Mouse (Mus musculus) embryonic facial prominence, embryonic 12.5 days (tissue): ENCODE results near the gene Gm10447. TPM values are rescaled to one million over a fixed set of nuclear protein-coding genes. Genes with fewer than 3 reads are reported as not detected.

ENCODE experiments used
- ATAC-seq: fragments of 200-750 bp; cut with Nextera tagmentation; 2 replicates; pipeline ENCODE4 v1.8.0; 2017; ENCODE audit not compliant: insufficient number of reproducible peaks, insufficient read depth, low FRiP score, low TSS enrichment
- H3K27ac ChIP-seq: fragments of 300-500 bp; sonication (generic); 2 replicates; pipeline ENCODE4 v1.5.1; 2016; ENCODE audit warnings: mild to moderate bottlenecking
- H3K27me3 ChIP-seq: fragments of 300-500 bp; sonication (generic); 2 replicates; pipeline ENCODE4 v1.6.1; 2016; ENCODE audit warnings: mild to moderate bottlenecking, moderate library complexity
- H3K36me3 ChIP-seq: fragments of 300-500 bp; sonication (generic); 2 replicates; pipeline ENCODE4 v1.6.1; 2016; ENCODE audit warnings: mild to moderate bottlenecking
- H3K4me1 ChIP-seq: fragments of 300-500 bp; sonication (generic); 2 replicates; pipeline ENCODE4 v1.6.1; 2016
- H3K4me2 ChIP-seq: fragments of 300-500 bp; sonication (generic); replicated peaks from 2 replicates; pipeline ENCODE4 v1.6.1; 2016; ENCODE audit warnings: mild to moderate bottlenecking, moderate library complexity
- H3K4me3 ChIP-seq: fragments of 300-500 bp; sonication (generic); 2 replicates; pipeline ENCODE4 v1.5.1; 2016; ENCODE audit warnings: mild to moderate bottlenecking
- H3K9ac ChIP-seq: fragments of 300-500 bp; sonication (generic); 2 replicates; pipeline ENCODE4 v1.6.1; 2016; ENCODE audit warnings: mild to moderate bottlenecking, moderate library complexity
- H3K9me3 ChIP-seq: fragments of 300-500 bp; sonication (generic); 2 replicates; pipeline ENCODE4 v1.6.1; 2016; ENCODE audit warnings: mild to moderate bottlenecking, moderate library complexity
- WGBS: fragments of 180-500 bp; shearing (Covaris S2); methylation state at CpG from one replicate; pipeline ENCODE4 v1.1.7; 2016; 5-methylcytosine and 5-hydroxymethylcytosine counted together
- polyA plus RNA-seq: library from polyadenylated mRNA; unstranded; fragments of >200 nt; fragmentation: Nextera tagmentation; extraction: Ambion mirVana; gene quantifications from 2 replicates; pipeline ENCODE4 v1.2.1, GENCODE M21; 2016

Gm10447 gene
- polyA plus RNA-seq, 1 experiment from 2014 or later: 0.27 TPM

GRCm38 (mm10) chr11:53475620-53476019 lies 18.7 kb upstream of the Gm10447 start:
- H3K4me2 ChIP-seq: 0 out of 2 replicates have a peak overlapping the region, but pooled peaks have one; percentile 7
- 21% methylated on average over 8 of the region's 8 CpGs for WGBS
- no peak overlapping the region for H3K9ac ChIP-seq
- H3K27me3 ChIP-seq: peaks cover 69% of the 10 kb centered on the region
- no peak overlapping the region for H3K4me3 ChIP-seq
- H3K27ac ChIP-seq: no peak overlapping the region
- no peak for ATAC-seq
- no peaks in the 10 kb centered on the region for H3K36me3 ChIP-seq
- peaks cover 31% of the 10 kb centered on the region for H3K4me1 ChIP-seq
- no peaks in the 10 kb centered on the region for H3K9me3 ChIP-seq

GRCm38 (mm10) chr11:53472709-53473108 lies 15.8 kb upstream of the Gm10447 start:
- no peak overlapping the region for H3K27ac ChIP-seq
- H3K4me1 ChIP-seq: peaks cover 20% of the 10 kb centered on the region
- no peaks in the 10 kb centered on the region for H3K9me3 ChIP-seq
- H3K9ac ChIP-seq: no peak overlapping the region
- WGBS: 75% methylated on average over 3 of the region's 3 CpGs
- no peak overlapping the region for H3K4me3 ChIP-seq
- ATAC-seq: no peak
- H3K27me3 ChIP-seq: peaks cover 57% of the 10 kb centered on the region
- H3K4me2 ChIP-seq: no peak overlapping the region
- H3K36me3 ChIP-seq: no peaks in the 10 kb centered on the region

DNA sequence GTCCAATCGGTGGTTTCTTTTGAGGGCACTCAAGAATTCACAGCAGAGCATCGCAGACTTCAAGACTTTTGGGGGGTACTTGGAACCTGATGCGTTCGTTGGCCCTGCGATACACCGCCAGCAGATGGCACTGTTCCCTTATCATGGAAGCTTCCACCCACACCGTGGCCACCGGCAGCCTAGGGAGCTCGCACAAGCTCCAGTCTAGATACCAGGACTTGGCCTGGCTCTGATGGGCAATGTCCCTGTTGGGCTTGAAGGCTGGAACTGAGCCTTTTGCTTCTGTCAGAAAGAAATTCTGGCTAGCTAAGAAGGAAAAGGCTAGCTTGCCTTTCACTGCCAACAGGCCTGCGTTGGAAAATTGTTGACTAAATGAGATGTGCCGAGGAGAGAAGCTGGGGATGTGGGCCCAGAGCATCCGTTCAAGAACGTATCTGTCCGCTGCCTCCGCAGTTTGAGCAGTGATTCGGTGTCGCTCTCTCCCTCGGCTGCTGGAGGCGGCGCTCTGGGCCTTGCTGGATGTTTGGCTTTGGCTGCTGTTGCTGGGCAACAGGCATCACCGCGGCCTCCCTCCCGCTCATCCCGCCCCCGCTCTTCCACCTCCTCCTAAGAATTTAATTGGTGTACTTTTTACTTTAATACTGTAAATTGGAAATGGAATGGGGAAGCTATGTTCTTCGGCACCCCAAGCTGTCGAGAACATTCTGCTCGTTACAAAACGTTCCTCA lies 13.2 kb upstream of the Gm10447 start, which contains the start of gene Gm9837:
TSS of gene Gm9837 (minus strand) at position 512 of the 728 bp plus-strand sequence.
- peaks cover 17% of the 10 kb centered on the region for H3K4me1 ChIP-seq
- peak; percentile 70; the same call in 1 of the 2 replicates for ATAC-seq
- H3K27ac ChIP-seq: peak within 1 kb of the TSS; percentile 69

DNA sequence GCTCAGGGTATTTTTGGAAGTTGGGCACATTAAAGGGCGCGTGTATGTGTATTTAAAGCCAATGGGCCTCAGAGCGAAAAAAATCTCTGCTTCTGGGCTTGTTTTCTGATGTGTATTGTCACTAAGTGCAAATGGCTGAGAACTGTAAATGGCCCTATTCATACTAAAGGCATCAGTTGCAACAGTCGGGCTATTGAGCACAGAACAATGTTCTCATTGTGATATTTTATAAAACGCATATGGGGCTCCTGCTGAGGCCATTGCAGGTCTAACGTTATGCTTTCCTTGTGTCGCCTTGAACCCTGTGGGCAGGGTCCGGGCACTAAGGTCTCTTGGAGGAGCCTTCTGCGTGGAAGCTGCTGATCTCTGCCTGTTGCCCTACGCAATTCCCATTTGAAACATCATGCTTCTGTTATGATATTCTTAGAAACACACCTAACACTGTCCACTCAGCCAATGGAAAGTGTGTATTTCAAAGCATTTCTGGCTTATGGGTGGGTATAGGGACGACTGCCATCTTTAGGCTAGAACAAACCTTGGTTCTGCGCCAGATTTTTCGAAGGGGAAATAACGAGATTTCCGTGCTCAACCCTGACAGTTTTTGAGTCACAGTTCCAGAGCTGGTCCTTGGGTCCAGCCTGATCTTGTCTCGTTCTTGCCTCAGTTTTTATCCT lies 12.5 kb upstream of the Gm10447 start:
- Histone ChIP-seq H3K9me3 (no peaks in the 10 kb centered on the region), H3K36me3 (no peaks in the 10 kb centered on the region), H3K27me3 (peaks cover 64% of the 10 kb centered on the region), H3K4me2 (peak overlapping the region; percentile 48), H3K4me1 (peaks cover 17% of the 10 kb centered on the region), H3K9ac (no peak overlapping the region), H3K4me3 (no peak overlapping the region), H3K27ac (no peak overlapping the region)
- ATAC-seq: no peak
- 16% methylated on average over 16 of the region's 16 CpGs for WGBS

More for the DNA sequence above, 13.2 kb upstream of the Gm10447 start, which contains the start of gene Gm9837:
- H3K9ac ChIP-seq: 0 out of 2 replicates have a peak within 1 kb of the TSS, but pooled peaks have one; percentile 33
- 0 out of 2 replicates have a peak within 1 kb of the TSS, but pooled peaks have one; percentile 6 for H3K4me3 ChIP-seq
- no peaks in the 10 kb centered on the region for H3K36me3 ChIP-seq
- H3K9me3 ChIP-seq: no peaks in the 10 kb centered on the region
- peak within 1 kb of the TSS; percentile 48 for H3K4me2 ChIP-seq
- WGBS: 4% methylated on average over 29 of the region's 29 CpGs
- peaks cover 63% of the 10 kb centered on the region for H3K27me3 ChIP-seq

GRCm38 (mm10) chr11:53466231-53466971 lies 9.5 kb upstream of the Gm10447 start:
- H3K27ac ChIP-seq: no peak overlapping the region
- H3K36me3 ChIP-seq: no peaks in the 10 kb centered on the region
- H3K27me3 ChIP-seq: peaks cover 86% of the 10 kb centered on the region
- 0 out of 2 replicates have a peak, but pooled peaks have one; percentile 8 for ATAC-seq
- peaks cover 28% of the 10 kb centered on the region for H3K4me1 ChIP-seq
- peak overlapping the region; percentile 27 for H3K4me3 ChIP-seq
- peak overlapping the region; percentile 30; the same call in 1 of the 2 replicates for H3K9ac ChIP-seq
- H3K4me2 ChIP-seq: peak overlapping the region; percentile 42
- no peaks in the 10 kb centered on the region for H3K9me3 ChIP-seq
- 6% methylated on average over 40 of the region's 40 CpGs for WGBS

DNA sequence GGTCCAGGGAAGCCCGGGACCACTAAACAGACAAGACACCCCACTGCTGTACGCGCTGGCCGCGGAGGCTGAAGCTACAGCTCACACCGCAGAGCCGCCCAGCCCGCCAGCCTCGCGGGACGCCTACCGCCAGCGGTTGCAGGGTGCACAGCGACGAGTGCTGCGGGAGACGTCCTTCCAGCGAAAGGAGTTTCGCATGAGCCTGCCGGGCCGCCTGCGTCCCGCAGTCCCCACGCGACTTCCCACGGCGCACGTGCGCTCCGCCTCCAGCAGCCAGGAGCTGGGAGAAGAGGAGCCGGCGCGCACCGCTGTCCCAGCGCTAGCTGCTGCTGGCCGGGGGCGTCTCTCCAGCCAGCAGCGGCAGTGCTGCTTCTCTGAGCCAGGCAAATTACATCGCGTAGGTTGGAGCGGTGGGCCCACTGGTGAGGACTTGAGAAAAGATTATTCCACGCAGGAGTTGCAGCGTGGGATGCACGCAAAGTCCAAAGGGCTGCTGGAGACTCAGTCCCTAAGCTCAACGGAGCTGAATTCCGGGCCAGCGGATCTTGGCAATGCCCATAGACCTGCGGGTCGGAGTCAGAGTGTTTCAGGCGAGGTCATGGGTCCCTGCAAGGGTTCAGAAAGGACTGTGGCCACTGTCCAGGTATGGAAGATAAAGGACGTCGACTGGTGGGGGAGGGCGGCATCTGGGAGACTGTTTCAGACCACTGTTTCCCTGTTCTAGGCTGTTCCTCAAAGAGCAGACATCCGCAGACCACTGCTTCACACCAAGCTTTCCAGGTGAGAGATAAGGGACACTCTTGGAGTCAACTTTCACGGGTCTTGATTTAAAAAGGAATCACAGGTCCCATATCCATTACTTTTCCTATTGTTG lies 6.9 kb upstream of the Gm10447 start:
- peaks cover 70% of the 10 kb centered on the region for H3K27me3 ChIP-seq

GRCm38 (mm10) chr11:53461727-53462126 lies 4.8 kb upstream of the Gm10447 start:
- no peaks in the 10 kb centered on the region for H3K9me3 ChIP-seq
- 16% methylated on average over 5 of the region's 5 CpGs for WGBS
- H3K27me3 ChIP-seq: peaks cover 55% of the 10 kb centered on the region
- no peak overlapping the region for H3K27ac ChIP-seq
- ATAC-seq: no peak
- H3K36me3 ChIP-seq: no peaks in the 10 kb centered on the region
- H3K4me1 ChIP-seq: peaks cover 13% of the 10 kb centered on the region
- no peak overlapping the region for H3K4me2 ChIP-seq
- H3K4me3 ChIP-seq: no peak overlapping the region
- H3K9ac ChIP-seq: no peak overlapping the region

More for the DNA sequence above, 6.9 kb upstream of the Gm10447 start:
- H3K4me1 ChIP-seq: peaks cover 15% of the 10 kb centered on the region
- H3K4me2 ChIP-seq: peak overlapping the region; percentile 79
- H3K27ac ChIP-seq: no peak overlapping the region
- no peaks in the 10 kb centered on the region for H3K36me3 ChIP-seq
- H3K9ac ChIP-seq: peak overlapping the region; percentile 50; the same call in 1 of the 2 replicates
- WGBS: 6% methylated on average over 55 of the region's 55 CpGs
- no peaks in the 10 kb centered on the region for H3K9me3 ChIP-seq
- H3K4me3 ChIP-seq: peak overlapping the region; percentile 41
- no peak for ATAC-seq

DNA sequence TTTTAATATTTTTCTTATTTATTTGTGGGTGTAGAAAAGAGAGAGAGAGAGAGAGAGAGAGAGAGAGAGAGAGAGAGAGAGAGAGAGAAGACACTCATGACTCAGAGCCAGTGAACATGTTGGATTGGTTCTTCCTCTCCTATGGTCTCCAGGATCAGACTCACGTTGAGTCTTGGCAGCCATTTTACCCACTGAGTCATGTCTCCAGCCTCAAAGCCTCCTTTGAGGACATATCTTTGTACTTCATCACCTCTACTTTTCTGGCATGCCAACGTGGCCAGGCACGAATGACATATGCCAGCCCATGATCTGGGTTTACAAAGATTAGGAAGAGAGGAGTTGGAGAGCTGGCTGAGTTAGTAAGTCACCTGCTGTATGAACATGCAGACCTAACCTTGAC lies 3.3 kb upstream of the Gm10447 start:
- H3K27me3 ChIP-seq: peaks cover 42% of the 10 kb centered on the region
- peaks cover 11% of the 10 kb centered on the region for H3K4me1 ChIP-seq
- H3K9ac ChIP-seq: no peak overlapping the region
- no peak overlapping the region for H3K27ac ChIP-seq
- H3K4me3 ChIP-seq: no peak overlapping the region
- WGBS: 84% methylated on average over 3 of the region's 3 CpGs
- no peak for ATAC-seq
- H3K4me2 ChIP-seq: no peak overlapping the region
- H3K36me3 ChIP-seq: no peaks in the 10 kb centered on the region
- no peaks in the 10 kb centered on the region for H3K9me3 ChIP-seq

DNA sequence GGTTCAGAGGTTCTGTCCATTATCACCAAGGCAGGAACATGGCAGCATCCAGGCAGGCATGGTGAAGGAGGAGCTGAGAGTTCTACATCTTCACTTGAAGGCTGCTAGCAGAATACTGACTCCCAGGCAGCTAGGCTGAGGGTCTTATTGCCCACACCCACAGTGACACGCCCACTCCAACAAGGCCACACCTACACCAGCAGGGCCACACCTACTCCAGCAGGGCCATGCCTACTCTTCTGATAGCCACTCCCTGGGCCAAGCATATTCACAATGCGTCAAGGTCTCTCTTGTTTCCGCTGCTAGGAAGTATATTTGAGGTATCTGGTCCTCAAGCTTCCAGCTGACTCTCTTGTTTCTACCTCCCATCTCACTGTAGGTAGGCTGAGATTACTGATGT lies 2.1 kb upstream of the Gm10447 start:
- WGBS: 73% methylated on average over 3 of the region's 3 CpGs
- Histone ChIP-seq H3K9me3 (no peaks in the 10 kb centered on the region), H3K4me1 (peaks cover 10% of the 10 kb centered on the region), H3K4me3 (no peak overlapping the region), H3K27ac (no peak overlapping the region), H3K27me3 (peaks cover 30% of the 10 kb centered on the region), H3K9ac (no peak overlapping the region), H3K4me2 (no peak overlapping the region), H3K36me3 (no peaks in the 10 kb centered on the region)
- ATAC-seq: no peak

GRCm38 (mm10) chr11:53457372-53457954 lies 553 bp upstream of the Gm10447 start:
- H3K27me3 ChIP-seq: peaks cover 15% of the 10 kb centered on the region
- H3K9ac ChIP-seq: peak overlapping the region; percentile 58
- no peaks in the 10 kb centered on the region for H3K9me3 ChIP-seq
- WGBS: 4% methylated on average over 29 of the region's 29 CpGs
- H3K36me3 ChIP-seq: no peaks in the 10 kb centered on the region
- H3K27ac ChIP-seq: no peak overlapping the region
- H3K4me2 ChIP-seq: peak overlapping the region; percentile 54
- no peak for ATAC-seq
- no peaks in the 10 kb centered on the region for H3K4me1 ChIP-seq
- peak overlapping the region; percentile 50 for H3K4me3 ChIP-seq
